Mouse (Mus musculus) retina, postnatal 1 day (tissue): Measurements from ENCODE around the gene Sipa1l1.
A peak's percentile ranks its signal among the peaks of the same experiment; 100 is the strongest.
"Not testable (repeated sequence)": the region's sequence is repeated elsewhere in the genome, so short reads cannot be mapped to it uniquely, and the experiment has no call there.

Experiments used
- DNase-seq: peaks from one replicate; pipeline ENCODE4 v3.0.0-alpha.2; 2012

Sipa1l1 gene

DNA sequence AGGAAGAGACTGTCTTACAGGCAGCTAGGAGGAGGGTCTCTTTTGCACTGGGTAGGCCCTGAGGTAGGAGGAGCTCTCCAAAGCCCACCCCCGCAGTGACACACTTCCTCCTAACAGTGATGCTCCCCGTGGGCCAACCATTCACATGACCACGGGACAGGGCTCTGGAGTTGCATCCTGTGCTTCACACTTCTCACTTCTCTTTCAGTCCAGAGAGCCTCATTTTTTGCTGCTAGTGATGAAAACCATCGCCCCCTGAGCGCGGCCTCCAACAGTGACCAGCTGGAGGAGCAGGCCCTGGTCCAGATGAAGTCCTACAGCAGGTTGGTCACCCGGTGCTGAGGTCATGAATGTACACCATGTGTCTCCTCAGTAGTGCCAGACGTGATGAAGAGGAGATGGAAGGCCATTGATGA is 277.5 kb downstream of the Sipa1l1 start:
- DNase-seq = no peak

DNA sequence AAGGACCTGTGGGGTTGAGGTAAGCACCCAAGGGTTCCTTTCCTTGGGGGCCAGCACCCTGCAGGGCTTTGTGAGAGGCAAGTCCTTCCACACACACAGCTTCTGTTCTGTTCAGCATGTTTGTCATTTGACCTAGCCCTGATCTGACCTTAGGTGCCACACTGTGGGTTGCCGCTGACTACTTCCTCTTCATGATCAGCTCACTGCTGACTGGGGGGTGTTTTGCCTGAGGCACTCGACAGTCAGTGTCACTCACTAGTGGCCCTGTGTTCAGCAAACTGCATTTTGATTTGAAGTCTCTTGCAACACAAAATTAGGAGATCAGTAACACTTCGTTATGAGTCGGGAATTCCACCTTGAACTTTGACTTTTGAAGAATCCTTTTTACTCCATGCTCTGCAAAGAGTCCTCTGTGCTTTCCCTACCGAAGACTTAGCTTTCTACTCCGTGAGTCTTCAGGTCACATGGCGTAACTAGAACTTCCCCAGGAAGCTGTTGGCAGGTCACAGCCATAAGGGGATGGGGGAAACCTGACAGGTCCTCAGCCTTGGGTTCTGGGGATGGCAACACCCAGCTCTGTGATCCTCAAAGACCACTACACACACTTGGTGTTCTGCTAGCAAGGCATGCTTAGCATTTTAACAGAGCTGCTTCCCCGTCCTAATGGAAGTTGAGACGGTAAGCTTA is 279.2 kb downstream of the Sipa1l1 start:
- no peak for DNase-seq

DNA sequence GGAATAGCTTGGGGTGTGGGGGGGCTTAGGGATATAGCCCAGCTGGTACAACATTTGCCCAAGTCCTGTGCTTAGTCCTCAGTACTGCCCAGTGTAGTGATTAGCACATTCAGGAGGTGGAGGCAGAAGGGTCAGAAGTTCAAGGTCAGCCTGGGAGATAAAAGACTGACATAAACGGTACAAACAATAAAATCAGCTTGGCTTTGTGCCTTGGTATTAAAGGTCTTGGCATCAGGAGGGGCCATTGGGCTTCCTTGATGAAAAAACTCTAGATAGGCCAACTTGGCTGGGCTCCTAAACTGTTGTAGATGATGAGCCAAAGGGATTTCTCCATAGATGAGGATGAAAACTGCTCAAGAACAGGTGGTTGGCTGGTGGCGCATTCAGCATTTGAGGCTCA is 283.3 kb downstream of the Sipa1l1 start:
- DNase-seq = no peak

DNA sequence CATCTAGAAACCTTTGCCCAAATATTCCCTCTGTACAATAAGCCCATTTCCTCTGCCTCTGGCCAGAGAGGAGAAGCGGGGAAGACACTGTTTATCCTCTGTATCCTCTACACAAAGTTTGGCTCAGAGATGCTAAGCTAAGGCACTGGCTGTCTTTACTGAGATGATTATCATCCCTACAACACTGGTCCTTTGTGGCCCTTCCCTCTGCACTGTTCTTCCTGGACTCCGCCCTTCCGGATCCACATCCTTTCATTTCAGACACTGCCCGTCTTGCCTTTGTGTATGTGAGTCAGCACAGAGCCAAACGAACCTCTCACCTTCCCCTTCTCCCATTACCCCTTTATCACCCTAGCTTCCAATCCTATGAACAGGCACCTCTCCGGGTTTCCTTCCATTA is 285.3 kb downstream of the Sipa1l1 start:
- no peak for DNase-seq

DNA sequence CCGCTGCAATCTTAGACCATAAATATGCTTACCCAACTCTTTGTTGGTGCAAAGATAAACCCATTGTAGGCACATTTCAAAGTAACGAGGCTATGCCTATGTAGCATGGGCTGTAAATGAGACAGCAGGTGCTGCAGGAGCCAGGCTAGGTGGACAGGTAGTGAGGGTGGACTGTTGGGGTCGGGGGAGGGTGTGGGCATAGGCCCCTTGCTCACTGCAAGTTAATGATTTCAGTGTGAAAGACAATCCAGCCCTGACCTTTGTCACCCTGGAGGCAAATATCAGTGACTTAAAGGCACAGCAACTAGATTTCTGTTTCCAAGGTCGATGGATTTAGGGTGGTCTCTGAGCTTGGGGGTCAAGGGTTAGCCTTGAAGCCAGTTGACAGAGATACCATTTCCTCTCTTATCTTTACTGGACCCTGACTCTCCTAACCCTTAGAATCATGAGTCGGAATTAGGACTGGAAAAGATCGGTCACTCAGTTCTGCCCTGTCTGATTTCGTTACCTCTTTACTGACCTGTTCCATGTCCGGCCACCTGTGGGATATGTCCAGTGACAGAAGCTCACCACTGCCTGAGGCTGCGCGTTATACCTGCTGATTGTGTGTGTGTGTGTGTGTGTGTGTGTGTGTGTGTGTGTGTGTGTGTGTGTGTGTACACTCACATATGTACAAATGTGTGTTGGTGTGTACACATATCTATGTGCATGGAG is 286.7 kb downstream of the Sipa1l1 start:
- no peak for DNase-seq

DNA sequence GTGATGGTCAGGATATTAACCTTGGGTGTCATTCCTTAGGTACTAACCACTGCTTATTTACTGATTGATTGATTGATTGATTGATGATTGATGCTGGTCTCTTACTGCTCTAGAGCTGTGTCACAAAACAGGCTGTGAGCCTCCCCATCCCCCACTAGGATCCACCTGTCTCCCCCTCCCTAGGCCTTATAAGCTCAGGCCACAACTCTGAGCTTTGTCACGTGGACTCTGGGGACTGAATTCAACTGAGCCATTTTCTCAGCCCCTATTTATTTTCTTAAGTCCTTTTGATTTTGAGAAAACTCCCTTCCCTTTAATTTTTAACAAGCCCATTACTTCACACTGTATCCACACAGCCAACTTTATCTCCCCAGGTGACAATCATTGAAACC is 287.3 kb downstream of the Sipa1l1 start:
- DNase-seq = no peak

DNA sequence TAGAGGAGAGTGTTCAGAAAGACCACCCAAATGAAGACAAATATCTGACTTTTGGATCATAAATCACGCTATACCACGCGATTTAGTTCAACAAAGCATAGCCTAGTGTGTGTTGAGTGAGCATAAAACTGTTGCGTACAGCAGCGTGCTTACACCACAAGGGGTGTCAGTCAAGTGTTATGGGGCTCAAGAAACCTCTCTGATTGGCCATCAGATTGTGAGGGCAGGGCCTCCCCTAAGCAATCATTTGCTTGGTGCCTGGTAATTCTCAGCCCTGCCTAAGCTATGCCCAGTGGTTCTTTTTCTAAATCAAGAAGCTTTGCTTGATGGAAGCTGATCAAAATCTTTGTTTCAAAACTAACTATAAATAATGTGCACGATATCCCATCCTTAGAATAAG is 288.5 kb downstream of the Sipa1l1 start:
- DNase-seq = no peak

DNA sequence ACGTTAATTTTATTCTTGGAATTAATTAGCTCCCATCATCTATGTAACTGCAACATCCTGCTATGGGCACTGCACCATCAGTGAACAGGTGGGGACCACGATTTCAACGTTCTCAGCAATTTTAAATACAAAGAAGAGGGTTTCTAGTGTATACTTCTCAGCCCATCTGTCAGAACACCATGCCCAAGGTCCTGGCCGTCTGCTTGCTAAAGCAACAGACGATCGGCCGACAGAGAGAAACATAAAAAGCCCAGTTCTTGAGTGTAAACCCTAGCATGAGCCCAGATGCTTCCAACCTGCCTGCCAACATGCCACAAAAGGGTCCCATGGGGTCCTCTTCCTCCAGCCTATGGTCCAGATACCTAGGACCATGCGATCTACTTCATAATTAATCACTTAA is 288.9 kb downstream of the Sipa1l1 start:
- DNase-seq = no peak

DNA sequence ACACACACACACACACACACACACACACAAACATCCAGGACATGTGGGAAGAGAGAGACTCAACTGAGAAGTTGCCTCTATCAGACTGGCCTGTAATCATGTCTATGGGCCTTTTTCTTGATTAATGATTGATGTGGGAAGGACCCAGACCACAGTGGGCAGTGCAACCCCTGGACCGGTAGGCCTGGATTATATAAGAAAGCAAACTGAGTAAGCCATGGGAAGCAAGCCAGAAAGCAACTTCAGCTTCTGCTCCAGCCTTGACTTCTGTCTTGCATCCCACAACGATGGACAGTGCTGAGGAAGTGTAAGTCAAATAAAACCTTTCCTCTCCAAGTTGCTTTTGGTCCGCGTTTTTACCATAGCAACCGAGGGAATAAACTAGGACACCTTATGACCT is 298.1 kb downstream of the Sipa1l1 start:
- no peak for DNase-seq

DNA sequence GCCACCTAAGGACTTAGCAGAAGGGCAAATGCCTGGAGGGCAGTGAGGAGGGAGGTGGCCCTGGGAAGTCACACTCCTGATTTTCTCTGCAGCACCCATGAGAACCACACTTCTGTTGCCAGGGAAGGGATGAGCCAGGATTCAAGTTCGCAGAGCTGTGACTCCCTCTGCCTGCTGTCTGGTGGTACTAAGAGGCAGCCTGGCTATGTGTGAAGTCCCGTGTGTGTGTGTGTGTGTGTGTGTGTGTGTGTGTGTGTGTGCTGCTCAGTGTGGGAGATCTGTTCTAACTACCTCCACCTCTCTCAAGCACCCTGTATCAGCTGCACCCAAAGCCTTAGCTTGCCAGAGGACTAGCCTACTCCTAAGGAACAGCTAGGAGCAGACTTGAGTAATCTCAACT is 298.5 kb downstream of the Sipa1l1 start:
- DNase-seq = peak; percentile 44

DNA sequence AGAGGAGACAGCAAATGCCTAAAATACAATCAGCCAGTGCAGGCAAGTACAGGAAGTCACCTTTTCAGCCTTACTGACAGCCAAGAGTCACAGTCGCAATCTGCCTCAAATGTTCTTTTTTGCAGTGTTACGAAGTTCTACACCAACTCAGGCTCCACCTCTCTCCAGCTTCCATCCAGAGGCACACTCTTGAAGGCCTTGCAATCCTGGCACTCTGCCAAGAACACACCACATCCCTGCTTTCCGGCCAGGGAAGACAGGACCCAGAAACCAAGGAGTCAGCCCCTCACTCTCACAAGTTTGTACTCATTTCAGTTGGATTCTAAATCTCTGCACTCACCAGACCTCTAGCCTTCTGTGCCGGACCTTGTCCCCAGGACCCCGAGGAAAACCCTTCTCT is 299.3 kb downstream of the Sipa1l1 start:
- peak; percentile 66 for DNase-seq

DNA sequence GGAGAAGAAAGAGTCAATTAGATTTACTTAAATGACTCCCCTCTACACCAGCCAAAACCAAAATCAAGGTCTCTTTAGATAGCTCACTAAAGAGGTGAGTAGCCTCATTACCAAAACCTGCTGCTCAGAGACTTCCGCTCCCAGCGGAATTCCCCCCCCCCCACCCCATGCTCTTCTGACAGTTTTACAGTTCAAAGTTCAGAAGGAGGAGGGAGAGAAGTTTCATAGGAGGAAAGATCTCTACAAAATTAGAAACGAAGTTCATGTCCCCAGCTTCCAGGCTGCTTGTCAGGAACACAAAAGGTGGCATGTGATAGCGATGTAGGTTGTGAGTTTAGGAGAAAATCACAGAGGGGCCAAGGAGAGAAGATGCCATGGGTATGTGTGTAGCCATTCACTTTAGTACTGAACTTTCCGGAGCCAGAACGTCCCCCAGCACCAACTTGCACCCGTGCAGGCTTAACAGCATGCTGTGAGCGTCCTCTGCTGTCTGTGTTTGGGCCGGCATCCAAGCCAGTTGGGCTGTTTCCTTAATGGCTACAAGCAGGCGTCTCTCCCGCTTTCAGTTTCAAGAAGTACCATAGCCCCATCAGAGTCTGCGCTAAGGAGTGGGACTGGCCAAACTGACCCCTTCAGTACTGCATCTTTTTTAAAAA is 300.7 kb downstream of the Sipa1l1 start:
- DNase-seq = peak; percentile 89

DNA sequence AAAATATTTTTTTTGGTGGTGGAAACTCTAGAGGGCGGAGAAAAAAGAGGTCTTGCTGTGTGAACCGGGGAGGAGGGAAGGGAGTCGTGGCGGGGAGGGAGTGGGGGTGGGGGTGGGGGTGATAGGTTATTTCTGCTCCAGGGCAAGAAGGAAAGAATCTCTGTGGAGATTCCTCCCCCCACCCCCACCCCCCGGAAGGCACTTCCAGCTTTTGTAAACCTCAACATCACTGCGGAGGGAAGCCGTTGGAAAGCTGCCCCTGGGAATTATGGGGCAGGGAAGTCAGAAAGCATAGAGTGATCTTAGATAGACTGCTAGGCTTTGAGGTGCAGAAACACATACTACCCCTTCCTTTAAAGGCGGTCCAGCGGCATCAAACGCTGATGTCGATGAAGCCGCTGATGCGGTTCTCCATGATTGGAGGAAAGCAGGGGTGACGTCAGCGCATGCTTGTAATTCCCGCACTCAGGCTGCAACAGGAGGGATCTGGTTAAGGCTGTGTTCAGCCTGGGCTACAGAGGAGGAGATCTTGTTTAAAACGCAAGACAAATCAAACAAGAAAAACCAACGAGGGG is 301.3 kb downstream of the Sipa1l1 start:
- DNase-seq = peak; percentile 91

DNA sequence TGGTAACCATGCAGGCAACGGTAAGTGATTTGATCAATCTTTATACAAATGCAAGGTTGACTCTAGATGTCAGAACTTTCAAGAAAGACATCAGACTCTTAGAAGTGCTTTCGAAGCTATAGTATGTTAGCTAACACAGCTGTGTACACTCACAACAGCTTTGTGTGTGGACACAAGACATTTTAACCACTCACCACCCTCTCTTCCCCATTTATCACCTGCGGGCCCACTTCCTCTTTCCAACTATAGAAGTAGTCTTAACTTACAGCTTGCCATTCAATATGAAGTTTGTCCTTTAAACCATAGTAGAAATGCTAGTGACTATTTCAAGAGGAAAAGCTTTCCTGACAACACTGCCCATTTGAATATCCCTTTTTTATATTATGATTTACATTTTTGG is 303.7 kb downstream of the Sipa1l1 start:
- DNase-seq = no peak

DNA sequence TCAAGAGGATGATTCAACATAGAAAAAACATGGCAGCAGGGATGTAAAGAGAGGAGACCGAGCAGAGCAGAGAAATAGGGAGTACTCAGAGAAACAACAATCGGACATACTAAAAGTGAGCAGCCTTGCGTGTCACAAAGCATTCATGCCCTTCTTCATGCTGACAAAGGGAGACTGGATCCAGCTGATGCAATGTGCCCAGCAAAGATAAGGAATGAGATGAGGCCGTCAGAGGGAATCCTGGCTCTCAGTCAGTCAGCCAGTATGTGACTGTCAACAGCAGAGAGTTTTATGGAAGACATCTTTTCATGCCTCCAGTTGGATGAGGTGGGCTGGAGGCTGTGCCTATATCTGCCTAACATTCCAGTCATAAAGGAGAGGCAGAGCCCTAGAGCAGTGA is 304.1 kb downstream of the Sipa1l1 start:
- no peak for DNase-seq

DNA sequence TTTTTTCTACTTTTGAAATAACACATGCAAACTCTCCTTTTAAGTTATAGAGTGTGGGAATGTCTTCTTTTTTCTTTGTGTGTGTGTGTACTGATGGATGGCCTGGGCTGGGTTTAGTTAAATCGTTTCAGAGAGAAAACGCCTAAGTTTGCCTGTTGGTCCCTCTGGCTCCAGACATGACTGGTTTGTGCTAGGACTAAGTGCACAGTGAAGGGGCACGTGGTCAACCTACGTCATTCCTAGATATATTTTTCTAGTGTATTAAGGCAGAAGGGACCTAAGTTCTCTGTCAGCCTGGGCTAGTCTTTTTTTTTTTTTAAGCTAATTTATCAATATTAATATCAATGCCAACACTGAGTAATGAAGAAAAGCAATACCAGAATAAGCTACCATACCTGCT is 305.3 kb downstream of the Sipa1l1 start:
- DNase-seq = no peak

DNA sequence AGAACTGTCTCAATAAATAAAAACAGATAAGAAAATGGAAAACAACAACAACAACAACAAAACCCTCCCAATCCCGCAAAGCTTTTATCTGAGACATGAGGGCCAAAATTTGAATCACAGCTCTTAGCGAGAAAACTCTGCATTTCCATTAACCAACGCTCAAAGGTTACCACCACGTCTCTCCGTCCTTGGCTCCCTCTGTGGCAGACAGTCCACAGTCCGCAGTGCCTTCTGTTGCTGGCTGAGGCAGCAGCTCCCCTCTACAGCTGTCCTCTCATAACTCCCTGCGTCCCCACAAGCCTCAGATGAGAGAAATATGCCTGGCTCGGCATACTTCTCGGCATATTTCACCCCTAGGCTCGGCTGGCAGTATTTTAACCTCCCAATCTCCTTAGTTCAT is 306.9 kb downstream of the Sipa1l1 start:
- no peak for DNase-seq

DNA sequence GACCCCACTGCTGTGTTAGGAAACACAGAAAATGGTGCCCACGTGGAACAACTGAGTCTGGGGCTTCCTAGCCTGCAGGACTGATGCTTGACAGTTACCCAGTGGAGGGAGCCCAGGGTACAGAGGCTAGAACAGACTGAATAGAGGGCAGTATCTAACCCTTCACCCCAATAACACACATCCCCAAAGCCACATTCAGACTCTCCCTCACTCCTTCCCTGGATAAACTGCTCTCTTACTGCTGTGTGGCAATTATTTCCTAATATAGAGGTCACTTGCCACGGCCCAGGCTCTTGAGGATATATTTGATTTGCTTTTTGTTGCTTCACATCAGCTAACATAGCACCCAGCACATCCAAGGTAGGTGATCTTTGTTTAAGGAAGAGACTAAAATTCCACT is 307.5 kb downstream of the Sipa1l1 start:
- DNase-seq = no peak

DNA sequence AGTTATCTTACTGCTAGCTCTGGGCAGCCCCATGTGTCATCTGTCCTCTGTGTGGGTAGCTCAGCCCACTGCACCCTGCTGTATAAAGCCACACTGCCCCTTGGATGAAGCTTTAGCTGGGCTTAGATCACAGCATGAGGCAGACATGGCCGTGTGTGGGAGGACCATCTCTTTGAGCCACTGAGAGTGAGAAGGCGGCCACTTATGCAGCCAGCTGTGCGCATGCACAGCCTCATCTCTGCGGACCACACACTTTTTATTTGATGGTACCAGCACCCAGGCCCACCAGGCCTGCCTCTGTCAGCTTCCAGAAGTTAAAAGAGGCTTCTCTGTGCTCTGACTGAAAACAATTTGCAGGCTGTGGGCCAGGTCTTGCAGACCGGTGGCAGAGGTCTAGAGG is 308.7 kb downstream of the Sipa1l1 start:
- DNase-seq = peak; percentile 40

DNA sequence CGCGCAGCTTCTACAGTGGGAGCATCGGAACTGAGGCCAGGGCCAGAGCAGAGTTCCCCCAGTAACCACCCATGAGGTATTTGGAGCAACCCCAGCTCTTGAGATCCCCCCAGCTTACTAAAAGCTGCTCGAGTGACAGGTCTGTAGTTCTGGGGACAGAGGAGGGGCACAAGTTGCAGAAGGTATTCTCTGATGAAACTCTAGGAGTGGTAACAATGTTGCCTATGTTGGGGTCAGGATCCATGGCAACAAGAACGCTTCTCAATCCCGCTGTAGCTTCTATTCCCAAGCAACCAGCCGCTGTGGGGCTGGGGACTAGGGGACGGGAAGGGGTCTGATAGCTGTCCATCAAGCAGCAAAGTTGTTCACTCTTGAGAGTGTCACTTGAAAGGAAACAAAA is 309.1 kb downstream of the Sipa1l1 start:
- peak; percentile 51 for DNase-seq

DNA sequence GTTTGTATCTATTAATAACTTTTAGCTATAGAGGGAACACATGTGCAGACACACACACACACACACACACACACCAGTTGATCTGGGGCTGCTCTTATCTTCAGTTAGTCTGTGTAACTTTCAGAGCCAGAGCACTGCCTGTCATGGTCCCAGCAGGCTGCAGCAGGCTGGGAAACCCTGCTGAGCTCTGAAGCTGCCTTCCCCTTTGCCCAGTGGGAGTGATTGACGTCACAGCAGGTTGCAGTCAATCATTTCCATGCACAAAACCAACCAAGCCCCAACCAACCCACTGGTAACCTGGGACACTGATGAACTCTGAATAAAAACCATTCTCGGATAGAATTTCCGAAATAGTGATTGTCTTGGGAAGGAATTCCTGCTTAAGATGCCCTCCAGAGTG is 310.3 kb downstream of the Sipa1l1 start:
- DNase-seq = no peak

DNA sequence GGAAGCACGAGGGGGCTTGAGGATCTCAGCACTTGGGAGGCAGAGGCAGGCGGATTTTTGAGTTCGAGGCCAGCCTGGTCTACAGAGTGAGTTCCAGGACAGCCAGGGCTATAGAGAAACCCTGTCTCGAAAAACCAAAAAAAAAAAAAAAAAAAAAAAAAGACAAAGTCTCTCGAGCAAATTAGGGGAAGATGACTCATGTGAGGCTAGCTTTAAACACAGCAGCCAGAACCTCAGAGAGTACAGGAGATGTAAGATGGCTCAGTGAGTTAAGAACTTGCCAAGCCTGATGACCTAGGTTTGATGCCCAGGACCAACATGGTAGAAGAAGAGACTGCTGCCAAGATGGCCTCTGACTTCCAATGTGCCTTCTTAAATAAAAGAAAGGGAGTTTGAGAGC is 311.3 kb downstream of the Sipa1l1 start:
- not testable (repeated sequence) for DNase-seq

DNA sequence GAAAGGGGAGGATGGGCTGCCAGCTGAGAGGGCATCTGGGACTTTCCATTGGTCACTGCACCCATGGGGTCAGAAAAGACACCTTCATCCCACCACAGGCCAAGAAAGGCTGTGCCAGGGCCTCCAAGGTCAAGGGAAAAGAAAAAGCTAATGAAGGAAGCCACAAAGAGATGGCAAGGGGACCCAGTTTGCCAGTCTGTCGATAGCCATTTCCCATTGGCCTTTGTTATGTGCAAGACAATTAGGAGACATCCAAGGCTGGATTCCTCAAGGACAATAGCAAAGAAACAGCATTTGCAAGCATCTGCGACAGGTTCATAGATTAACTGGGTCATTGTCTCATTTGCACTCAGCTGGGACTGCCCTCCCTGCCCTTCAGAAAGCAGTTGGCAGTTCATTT is 316.3 kb downstream of the Sipa1l1 start:
- peak; percentile 39 for DNase-seq
